Mouse (Mus musculus) ES-Bruce4 (cell line): Measurements from ENCODE around the gene Fgfr2.

Source experiments
- CTCF ChIP-seq: IDR thresholded peaks from one replicate; pipeline ENCODE4 v1.8.1; 2011; ENCODE audit warnings: low read depth, low read length
- EP300 ChIP-seq: IDR thresholded peaks from 2 replicates; pipeline ENCODE4 v1.6.1; 2011; ENCODE audit warnings: low read depth, low read length; ENCODE audit not compliant: insufficient read depth
- POLR2A ChIP-seq: IDR thresholded peaks from one replicate; pipeline ENCODE4 v1.8.1; 2011; ENCODE audit warnings: low read length; ENCODE audit not compliant: insufficient read depth

DNA sequence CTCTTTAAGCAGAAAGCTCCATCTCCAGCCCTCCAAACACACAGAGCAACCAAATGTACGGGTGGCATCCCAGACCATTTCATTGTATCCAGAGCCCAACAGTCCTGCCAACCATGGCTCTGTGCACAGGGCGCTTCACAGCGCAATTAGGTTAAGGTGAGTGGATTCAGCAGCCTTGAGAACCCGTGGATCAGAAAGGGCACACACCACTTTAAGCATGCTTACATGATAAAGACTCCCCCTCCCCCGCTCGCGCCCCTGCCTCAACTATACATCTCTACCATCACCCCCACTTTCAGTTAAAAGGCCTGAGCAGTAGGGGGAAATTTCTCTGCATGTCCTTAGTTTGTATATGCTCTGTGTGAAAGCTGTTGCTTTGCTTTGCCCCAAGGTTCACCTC lies 2785.5 kb downstream of the Fgfr2 start:
- TF ChIP-seq CTCF (no peak), EP300 (no peak), POLR2A (no peak)
